Mouse (Mus musculus) limb, embryonic 15.5 days (tissue): ENCODE measurements at regions not wholly inside any gene's neighbourhood (a gene's known extent, or its start where the extent isn't known, plus 50 kb on each side); places are given as distances from the start of the nearest gene placed in this dataset.

Source experiments
- ATAC-seq: fragments of 200-750 bp; cut with Nextera tagmentation; 2 replicates; pipeline ENCODE4 v1.8.0; 2017; ENCODE audit warnings: low read depth, moderate TSS enrichment; ENCODE audit not compliant: insufficient number of reproducible peaks, low FRiP score, low TSS enrichment
- H3K27ac ChIP-seq: fragments of 300-500 bp; sonication (generic); 2 replicates; pipeline ENCODE4 v1.5.1; 2015; ENCODE audit warnings: moderate library complexity, mild to moderate bottlenecking, inconsistent platforms
- H3K27me3 ChIP-seq: fragments of 300-500 bp; sonication (generic); 2 replicates; pipeline ENCODE4 v1.6.1; 2015; ENCODE audit warnings: inconsistent platforms
- H3K36me3 ChIP-seq: fragments of 300-500 bp; sonication (generic); 2 replicates; pipeline ENCODE4 v1.6.1; 2015; ENCODE audit warnings: inconsistent platforms
- H3K4me1 ChIP-seq: fragments of 300-500 bp; sonication (generic); 2 replicates; pipeline ENCODE4 v1.6.1; 2015; ENCODE audit warnings: inconsistent platforms
- H3K4me2 ChIP-seq: fragments of 300-500 bp; sonication (generic); 2 replicates; pipeline ENCODE4 v1.6.1; 2015; ENCODE audit warnings: mild to moderate bottlenecking, inconsistent platforms
- H3K4me3 ChIP-seq: fragments of 300-500 bp; sonication (generic); 2 replicates; pipeline ENCODE4 v1.5.1; 2015; ENCODE audit warnings: mild to moderate bottlenecking, inconsistent platforms
- H3K9ac ChIP-seq: fragments of 300-500 bp; sonication (generic); 2 replicates; pipeline ENCODE4 v1.6.1; 2015; ENCODE audit warnings: inconsistent platforms
- H3K9me3 ChIP-seq: fragments of 300-500 bp; sonication (generic); 2 replicates; pipeline ENCODE4 v1.6.1; 2016; ENCODE audit warnings: inconsistent platforms
- WGBS: fragments of 180-500 bp; shearing (Covaris S2); methylation state at CpG from one replicate; pipeline ENCODE4 v1.1.7; 2015; 5-methylcytosine and 5-hydroxymethylcytosine counted together

DNA sequence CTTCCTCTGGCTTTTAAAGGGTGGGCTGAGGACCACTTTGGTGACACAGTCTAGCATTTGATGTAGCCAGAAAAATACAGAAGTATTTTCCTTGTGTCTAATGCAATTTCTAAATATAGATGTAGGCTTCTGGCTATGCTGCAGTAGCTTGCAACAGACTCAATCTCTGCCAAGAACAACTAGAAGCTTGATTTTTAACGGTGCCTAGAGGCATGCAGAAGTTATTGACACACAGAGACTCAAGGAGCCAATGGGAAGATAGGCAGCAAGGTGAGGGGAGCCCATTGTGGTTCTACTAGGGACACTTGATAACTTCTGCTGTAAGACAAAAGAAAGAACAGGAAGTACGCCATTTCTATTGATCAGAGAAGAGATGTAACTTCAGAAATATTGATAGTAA lies 94.1 kb upstream of the Osr1 start:
- no peak overlapping the region for H3K27ac ChIP-seq
- H3K9me3 ChIP-seq, result no peaks in the 10 kb centered on the region
- no peak overlapping the region for H3K4me2 ChIP-seq
- no peak overlapping the region for H3K9ac ChIP-seq
- ATAC-seq, result no peak
- no peak overlapping the region for H3K4me3 ChIP-seq
- H3K36me3 ChIP-seq, result no peaks in the 10 kb centered on the region
- no peaks in the 10 kb centered on the region for H3K27me3 ChIP-seq
- 63% methylated on average over 2 of the region's 2 CpGs for WGBS
- no peaks in the 10 kb centered on the region for H3K4me1 ChIP-seq

- no peak overlapping the region for H3K4me2 ChIP-seq
- no peak overlapping the region for H3K27ac ChIP-seq
- H3K27me3 ChIP-seq, result no peaks in the 10 kb centered on the region
- H3K9me3 ChIP-seq, result no peaks in the 10 kb centered on the region
- no peak for ATAC-seq
- H3K4me3 ChIP-seq, result no peak overlapping the region
- H3K9ac ChIP-seq, result no peak overlapping the region
- no peaks in the 10 kb centered on the region for H3K4me1 ChIP-seq
- WGBS, result 27% methylated on average over 1 of the region's 1 CpGs
- H3K36me3 ChIP-seq, result no peaks in the 10 kb centered on the region
Observed at GRCm38 (mm10) chr12:9478201-9478600, 91.7 kb upstream of the Osr1 start.

DNA sequence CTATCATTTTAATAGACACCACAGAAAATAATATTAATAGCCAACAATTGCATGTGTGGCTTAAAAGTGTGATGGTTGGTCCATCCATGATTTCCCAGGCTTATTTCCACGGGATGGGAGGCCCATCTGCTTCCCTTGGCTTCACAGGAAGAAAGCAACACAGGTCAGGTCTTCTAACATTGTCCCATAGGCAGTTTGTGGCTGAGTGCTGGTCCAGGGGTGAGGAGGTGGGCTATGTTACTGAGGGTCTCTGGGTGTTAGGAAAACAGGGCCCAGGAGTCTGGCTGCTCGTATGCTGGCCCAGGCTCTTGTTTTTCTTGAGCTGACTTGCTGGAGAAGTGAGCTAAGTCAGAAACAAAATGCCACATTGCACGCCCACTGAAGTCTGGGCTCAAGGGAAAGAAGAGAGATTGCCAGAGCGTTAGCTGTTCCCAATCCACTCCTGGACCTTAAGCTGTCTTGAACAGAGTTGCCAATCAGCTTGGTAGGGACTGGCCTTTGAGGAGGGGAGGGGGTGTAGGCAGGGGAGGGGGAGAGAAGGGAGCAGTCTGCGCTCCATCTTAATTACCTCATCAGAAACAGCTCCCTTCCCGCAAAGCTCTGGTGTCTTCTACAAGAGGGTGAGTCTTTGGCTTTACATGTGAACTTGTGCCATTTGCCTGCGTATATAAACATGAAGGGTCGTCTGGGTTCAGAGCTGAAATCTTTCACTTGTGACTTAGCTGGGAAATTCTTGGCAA lies 82.1 kb upstream of the Osr1 start:
- H3K9ac ChIP-seq, result no peak overlapping the region
- H3K27me3 ChIP-seq, result no peaks in the 10 kb centered on the region
- no peaks in the 10 kb centered on the region for H3K9me3 ChIP-seq
- H3K4me1 ChIP-seq, result no peaks in the 10 kb centered on the region
- no peak overlapping the region for H3K27ac ChIP-seq
- 60% methylated on average over 8 of the region's 8 CpGs for WGBS
- H3K4me2 ChIP-seq, result no peak overlapping the region
- no peak for ATAC-seq
- no peak overlapping the region for H3K4me3 ChIP-seq
- no peaks in the 10 kb centered on the region for H3K36me3 ChIP-seq

DNA sequence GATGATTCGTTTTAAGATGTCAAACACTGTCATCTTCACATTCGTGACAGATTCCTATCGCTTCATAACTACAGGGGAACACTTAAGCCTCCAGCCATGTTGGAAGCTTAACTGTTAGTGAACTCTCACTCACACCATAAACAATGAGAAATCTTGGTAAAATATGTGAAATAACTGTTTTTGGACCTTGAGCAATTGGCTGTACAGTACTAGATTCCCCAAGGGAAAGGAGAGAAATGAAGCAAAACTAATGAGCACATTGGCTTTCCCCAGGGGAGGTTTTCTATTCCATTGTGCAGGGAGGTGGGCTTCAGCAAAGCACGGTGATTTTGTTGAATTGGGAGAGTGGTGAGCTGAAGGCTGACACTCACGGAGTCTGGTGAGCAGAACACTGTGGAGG lies 56.0 kb upstream of the Osr1 start:
- Histone ChIP-seq H3K4me1 (no peaks in the 10 kb centered on the region), H3K27me3 (no peaks in the 10 kb centered on the region), H3K27ac (no peak overlapping the region), H3K9me3 (no peaks in the 10 kb centered on the region), H3K4me2 (no peak overlapping the region), H3K9ac (no peak overlapping the region), H3K4me3 (no peak overlapping the region), H3K36me3 (no peaks in the 10 kb centered on the region)
- ATAC-seq, result no peak
- 66% methylated on average over 5 of the region's 5 CpGs for WGBS

DNA sequence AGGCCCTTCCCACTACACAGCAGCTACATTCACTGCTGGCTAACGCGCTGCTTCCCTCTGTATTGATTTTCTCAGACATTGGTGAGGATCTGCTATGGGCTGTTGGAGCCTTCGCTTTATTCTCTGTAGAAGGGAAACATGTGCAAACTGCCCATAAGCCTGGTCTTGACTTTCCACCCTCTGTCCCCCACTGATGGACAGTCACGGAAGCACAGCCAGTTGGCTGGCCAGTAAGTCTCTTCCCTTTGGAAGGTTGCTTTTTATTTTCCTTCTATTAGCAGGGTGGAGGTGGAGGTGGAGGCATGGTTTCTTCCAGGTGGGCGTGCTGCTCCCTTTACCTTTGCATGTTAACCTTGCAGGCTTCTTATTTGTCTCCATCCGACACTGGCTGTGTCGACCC lies 51.1 kb upstream of the Osr1 start:
- no peaks in the 10 kb centered on the region for H3K36me3 ChIP-seq
- H3K4me1 ChIP-seq, result 0 out of 2 replicates have a peak, but pooled peaks cover 3% of the 10 kb centered on the region
- no peaks in the 10 kb centered on the region for H3K9me3 ChIP-seq
- no peak overlapping the region for H3K9ac ChIP-seq
- H3K4me3 ChIP-seq, result no peak overlapping the region
- no peak for ATAC-seq
- no peak overlapping the region for H3K4me2 ChIP-seq
- H3K27ac ChIP-seq, result no peak overlapping the region
- WGBS, result 81% methylated on average over 7 of the region's 7 CpGs
- H3K27me3 ChIP-seq, result no peaks in the 10 kb centered on the region

DNA sequence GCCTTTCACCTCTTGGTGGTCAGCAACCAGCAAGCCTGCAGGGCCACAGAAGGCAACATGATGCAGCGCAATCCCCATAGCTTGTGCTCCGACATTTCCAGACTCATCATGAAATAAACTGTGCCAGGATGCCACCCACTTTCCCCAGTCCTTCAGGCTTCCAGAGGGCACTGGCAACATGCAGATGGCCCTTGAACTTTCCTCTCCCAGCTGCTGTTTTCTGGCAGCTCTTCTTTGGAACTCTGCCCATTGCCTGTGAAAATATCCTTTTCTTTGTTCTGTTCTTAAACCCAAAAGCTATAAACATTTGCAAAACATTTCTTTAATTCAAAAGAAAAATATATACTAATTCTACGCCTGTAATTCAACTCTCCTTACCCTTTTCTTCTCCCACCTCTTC lies 50.6 kb upstream of the Osr1 start:
- ATAC-seq, result no peak
- no peak overlapping the region for H3K9ac ChIP-seq
- H3K9me3 ChIP-seq, result no peaks in the 10 kb centered on the region
- no peak overlapping the region for H3K4me2 ChIP-seq
- 63% methylated on average over 3 of the region's 3 CpGs for WGBS
- H3K27ac ChIP-seq, result no peak overlapping the region
- H3K4me1 ChIP-seq, result 0 out of 2 replicates have a peak, but pooled peaks cover 3% of the 10 kb centered on the region
- H3K4me3 ChIP-seq, result no peak overlapping the region
- H3K36me3 ChIP-seq, result no peaks in the 10 kb centered on the region
- H3K27me3 ChIP-seq, result no peaks in the 10 kb centered on the region
